Comparison of ENCODE assay signal across 10 mouse cellular contexts in the genomic region with DNA sequence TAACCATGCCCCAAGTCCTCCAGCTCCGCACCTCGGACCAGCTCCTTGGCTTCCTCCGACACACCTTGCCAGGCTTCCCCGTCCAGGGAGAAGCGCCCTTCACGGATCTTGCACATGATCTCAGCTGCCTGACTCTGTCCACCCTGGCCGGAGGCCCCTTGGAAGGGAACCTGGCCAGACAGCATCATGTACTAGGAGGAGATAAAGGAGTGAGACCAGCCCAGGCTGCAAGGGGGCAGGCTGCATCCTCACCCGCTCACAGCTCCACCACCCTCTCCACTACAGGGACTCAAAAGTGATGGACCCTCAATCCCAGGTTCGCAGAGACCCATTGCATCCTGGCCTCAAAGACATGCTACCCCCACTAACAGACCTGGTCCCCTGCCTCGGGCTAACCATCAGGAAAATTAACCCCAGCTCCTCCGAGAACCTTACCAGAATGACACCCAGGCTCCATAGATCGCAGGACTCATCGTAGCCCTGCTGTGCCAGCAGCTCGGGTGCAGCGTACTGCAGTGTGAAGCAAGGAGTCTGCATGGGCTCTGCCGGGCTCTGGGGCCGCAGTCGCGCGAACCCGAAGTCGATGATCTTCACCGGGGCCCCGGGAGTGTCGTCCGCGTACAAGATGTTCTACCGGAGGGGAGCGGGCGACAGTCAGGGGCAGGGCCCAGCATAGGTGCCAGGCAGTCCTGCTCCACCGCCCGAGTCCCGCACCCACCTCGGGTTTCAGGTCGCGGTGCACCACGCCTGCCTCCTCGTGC. TPM values are rescaled to one million over a fixed set of nuclear protein-coding genes. Genes with fewer than 3 reads are reported as not detected.
DNase-seq lines count a peak whose midpoint lies in the region; ATAC-seq and TF ChIP-seq lines count a peak whose summit lies in the region.
"Had no signal": no experiment of that assay in that cellular context is flagged by ENCODE, and none has a peak within 500 bp of the region (broad histone marks: within the 10 kb centered on the region; RNA-seq: fewer than 3 reads in every experiment).

No protein-coding gene starts in this region.

- H3K27ac ChIP-seq in liver, embryonic 11.5 days (ENCODE audit: low read depth, low read length): no peak overlapping the region
- H3K27ac ChIP-seq in liver, postnatal 0 days (ENCODE audit: low read depth): no peak overlapping the region
- no peak overlapping the region for H3K27ac ChIP-seq in forebrain, embryonic 10.5 days
- no peak overlapping the region for H3K27ac ChIP-seq in hindbrain, embryonic 15.5 days (replicated peaks)
- H3K27ac ChIP-seq in neural tube, embryonic 12.5 days: no peak overlapping the region
- H3K27ac ChIP-seq: liver, embryonic 14.5 days had no signal

- no peak overlapping the region for H3K9ac ChIP-seq in liver, embryonic 11.5 days (ENCODE audit: low read depth, low read length)
- no peak overlapping the region for H3K9ac ChIP-seq in liver, postnatal 0 days (replicated peaks)
- H3K9ac ChIP-seq in hindbrain, embryonic 15.5 days: peak overlapping the region; percentile 41
- H3K9ac ChIP-seq in neural tube, embryonic 12.5 days: peak overlapping the region; percentile 40
- H3K9ac ChIP-seq: liver, embryonic 14.5 days had no signal

- no peak for TF ChIP-seq CTCF in liver, postnatal 0 days (IDR thresholded peaks at IDR 0.05; ENCODE audit: low read depth)

- no peaks in the 10 kb centered on the region for H3K9me3 ChIP-seq in liver, embryonic 11.5 days (ENCODE audit: control insufficient read depth, low read length)
- no peaks in the 10 kb centered on the region for H3K9me3 ChIP-seq in liver, postnatal 0 days (ENCODE audit: low read length)
- H3K9me3 ChIP-seq in forebrain, embryonic 10.5 days: no peaks in the 10 kb centered on the region
- H3K9me3 ChIP-seq in hindbrain, embryonic 15.5 days: no peaks in the 10 kb centered on the region
- no peaks in the 10 kb centered on the region for H3K9me3 ChIP-seq in neural tube, embryonic 12.5 days

- TF ChIP-seq EP300 in liver, postnatal 0 days (IDR thresholded peaks at IDR 0.05; ENCODE audit: low read depth): no peak

- no peak for ATAC-seq in liver, embryonic 11.5 days (replicated peaks; ENCODE audit: low FRiP score)
- no peak for ATAC-seq in liver, postnatal 0 days
- peak; percentile 37; the same call in 1 of the 2 replicates for ATAC-seq in hindbrain, embryonic 15.5 days (ENCODE audit: low FRiP score, low read depth)
- 0 out of 2 replicates have a peak, but pooled peaks have one; percentile 21 for ATAC-seq in neural tube, embryonic 12.5 days (ENCODE audit: low FRiP score, low read depth)

- no peaks in the 10 kb centered on the region; the same call in 1 of the 2 replicates for H3K36me3 ChIP-seq in liver, embryonic 11.5 days (ENCODE audit: control insufficient read depth, insufficient read depth, low read length)
- H3K36me3 ChIP-seq in liver, postnatal 0 days (replicated peaks; ENCODE audit: insufficient read depth, low read length): peaks cover 3% of the 10 kb centered on the region
- H3K36me3 ChIP-seq in forebrain, embryonic 10.5 days (replicated peaks): no peaks in the 10 kb centered on the region
- 0 out of 2 replicates have a peak, but pooled peaks cover 3% of the 10 kb centered on the region for H3K36me3 ChIP-seq in hindbrain, embryonic 15.5 days
- H3K36me3 ChIP-seq in neural tube, embryonic 12.5 days: no peaks in the 10 kb centered on the region

- DNase-seq in liver, embryonic 11.5 days (ENCODE audit: low spot score): no peak
- no peak for DNase-seq in liver, postnatal 0 days
- DNase-seq in forebrain, embryonic 10.5 days (ENCODE audit: extremely low spot score, low spot score): no peak
- DNase-seq in adrenal gland, adult 18-20 months (ENCODE audit: low spot score in 2 of 2): no peak
- no peak for DNase-seq in kidney, postnatal 36 days
- DNase-seq: cerebellum, adult 11 months; thymus, postnatal 14 days had no signal

- H3K4me3 ChIP-seq in liver, embryonic 11.5 days (ENCODE audit: low read depth, low read length): no peak overlapping the region
- no peak overlapping the region for H3K4me3 ChIP-seq in liver, postnatal 0 days (ENCODE audit: low read depth, low read length)
- H3K4me3 ChIP-seq in forebrain, embryonic 10.5 days: peak overlapping the region; percentile 53
- H3K4me3 ChIP-seq in hindbrain, embryonic 15.5 days: peak overlapping the region; percentile 44
- peak overlapping the region; percentile 26 for H3K4me3 ChIP-seq in neural tube, embryonic 12.5 days

- peak overlapping the region; percentile 42 for H3K4me2 ChIP-seq in liver, embryonic 11.5 days
- H3K4me2 ChIP-seq in liver, postnatal 0 days (ENCODE audit: low read depth, low read length): no peak overlapping the region
- H3K4me2 ChIP-seq in hindbrain, embryonic 15.5 days: peak overlapping the region; percentile 75
- H3K4me2 ChIP-seq in neural tube, embryonic 12.5 days (replicated peaks): peak overlapping the region; percentile 61

- H3K27me3 ChIP-seq in liver, embryonic 11.5 days (replicated peaks; ENCODE audit: control insufficient read depth, insufficient read depth, low read length): peaks cover 47% of the 10 kb centered on the region
- H3K27me3 ChIP-seq in liver, postnatal 0 days (ENCODE audit: insufficient read depth, low read length): peaks cover 27% of the 10 kb centered on the region
- H3K27me3 ChIP-seq in forebrain, embryonic 10.5 days (ENCODE audit: poor library complexity, severe bottlenecking): peaks cover 89% of the 10 kb centered on the region
- peaks cover 33% of the 10 kb centered on the region for H3K27me3 ChIP-seq in hindbrain, embryonic 15.5 days
- peaks cover 52% of the 10 kb centered on the region for H3K27me3 ChIP-seq in neural tube, embryonic 12.5 days (replicated peaks)

- WGBS in liver, embryonic 11.5 days: 13% methylated on average over 38 of the region's 38 CpGs
- WGBS in liver, postnatal 0 days (ENCODE audit: insufficient replicate concordance): 39% methylated on average over 38 of the region's 38 CpGs
- 2% methylated on average over 38 of the region's 38 CpGs for WGBS in forebrain, embryonic 10.5 days
- 6% methylated on average over 38 of the region's 38 CpGs for whole genome bisulfite sequencing in hindbrain, embryonic 15.5 days
- 2% methylated on average over 38 of the region's 38 CpGs for WGBS in neural tube, embryonic 12.5 days

- H3K4me1 ChIP-seq in liver, embryonic 11.5 days (replicated peaks; ENCODE audit: control insufficient read depth, insufficient read depth, low read length): peaks cover 11% of the 10 kb centered on the region
- no peaks in the 10 kb centered on the region; the same call in 1 of the 2 replicates for H3K4me1 ChIP-seq in liver, postnatal 0 days (ENCODE audit: insufficient read depth)
- peaks cover 28% of the 10 kb centered on the region for H3K4me1 ChIP-seq in forebrain, embryonic 10.5 days
- H3K4me1 ChIP-seq in hindbrain, embryonic 15.5 days (replicated peaks): peaks cover 28% of the 10 kb centered on the region
- H3K4me1 ChIP-seq in neural tube, embryonic 12.5 days: peaks cover 19% of the 10 kb centered on the region

RNA-seq across cellular contexts. Expression of a gene that starts 9.7 kb away (rescaled TPM):
- 11.5 and 12.6 TPM in 2 replicates for polyA plus RNA-seq in liver, embryonic 11.5 days (2014; fragmentation: Nextera tagmentation; extraction: Ambion mirVana)
- polyA plus RNA-seq in liver, postnatal 0 days (2015; fragmentation: Nextera tagmentation; extraction: Ambion mirVana): 4.2 and 5.2 TPM in 2 replicates
- 4.9 and 5.4 TPM in 2 replicates for polyA plus RNA-seq in forebrain, embryonic 10.5 days (2016; fragmentation: Nextera tagmentation; extraction: Ambion mirVana)
- 13.3 and 15.8 TPM in 2 replicates for polyA plus RNA-seq in hindbrain, embryonic 15.5 days (2015; fragmentation: Nextera tagmentation; extraction: Ambion mirVana)
- polyA plus RNA-seq in neural tube, embryonic 12.5 days (2016; fragmentation: Nextera tagmentation; extraction: Ambion mirVana): 8.5 and 9.3 TPM in 2 replicates
- total RNA-seq in adrenal gland, adult 18-20 months (2021): 10 to 100 TPM; 23.2 to 25.3 TPM

RNA-seq across cellular contexts. Expression of a gene that starts 27.3 kb away (rescaled TPM):
- 2.8 and 4.4 TPM in 2 replicates for polyA plus RNA-seq in liver, embryonic 11.5 days (2014; fragmentation: Nextera tagmentation; extraction: Ambion mirVana)
- 2.6 and 2.8 TPM in 2 replicates for polyA plus RNA-seq in liver, postnatal 0 days (2015; fragmentation: Nextera tagmentation; extraction: Ambion mirVana)
- polyA plus RNA-seq in forebrain, embryonic 10.5 days (2016; fragmentation: Nextera tagmentation; extraction: Ambion mirVana): 0.32 and 0.36 TPM in 2 replicates
- polyA plus RNA-seq in hindbrain, embryonic 15.5 days (2015; fragmentation: Nextera tagmentation; extraction: Ambion mirVana): 0.79 and 1.1 TPM in 2 replicates
- polyA plus RNA-seq in neural tube, embryonic 12.5 days (2016; fragmentation: Nextera tagmentation; extraction: Ambion mirVana): 0.59 and 1.6 TPM in 2 replicates
- 1 to 10 TPM; 2.0 TPM for total RNA-seq in adrenal gland, adult 18-20 months (2021)

Comparison
In these comparisons a context has a peak if more than half of its experiments do, and no peak if none do; other contexts are left out.
1. ATAC-seq: peak in hindbrain, embryonic 15.5 days (single experiment) and neural tube, embryonic 12.5 days (single experiment); none in liver, embryonic 11.5 days (single experiment) and liver, postnatal 0 days (single experiment).
2. H3K4me3 ChIP-seq: peak in forebrain, embryonic 10.5 days (single experiment), hindbrain, embryonic 15.5 days (single experiment) and neural tube, embryonic 12.5 days (single experiment); none in liver, embryonic 11.5 days (single experiment) and liver, postnatal 0 days (single experiment).
3. H3K9ac ChIP-seq: peak in hindbrain, embryonic 15.5 days (single experiment) and neural tube, embryonic 12.5 days (single experiment); none in liver, embryonic 11.5 days (single experiment) and liver, postnatal 0 days (single experiment).